Mouse (Mus musculus) heart, embryonic 15.5 days (tissue): Measurements from ENCODE around the gene BC029722. TPM values are rescaled to one million over a fixed set of nuclear protein-coding genes. Genes with fewer than 3 reads are reported as not detected.
"Not testable (repeated sequence)": the region's sequence is repeated elsewhere in the genome, so short reads cannot be mapped to it uniquely, and the experiment has no call there.

Experiments
- ATAC-seq: fragments of 200-750 bp; cut with Nextera tagmentation; replicated peaks from 2 replicates; pipeline ENCODE4 v1.8.0; 2017; ENCODE audit warnings: low read depth, moderate TSS enrichment; ENCODE audit not compliant: insufficient number of reproducible peaks, insufficient read depth, low FRiP score
- H3K27ac ChIP-seq: fragments of 300-500 bp; sonication (generic); 2 replicates; pipeline ENCODE4 v1.5.1; 2015; ENCODE audit warnings: mild to moderate bottlenecking, inconsistent platforms
- H3K27me3 ChIP-seq: fragments of 300-500 bp; sonication (generic); 2 replicates; pipeline ENCODE4 v1.6.1; 2015; ENCODE audit warnings: inconsistent platforms
- H3K36me3 ChIP-seq: fragments of 300-500 bp; sonication (generic); 2 replicates; pipeline ENCODE4 v1.6.1; 2015; ENCODE audit warnings: mild to moderate bottlenecking, inconsistent platforms
- H3K4me1 ChIP-seq: fragments of 300-500 bp; sonication (generic); replicated peaks from 2 replicates; pipeline ENCODE4 v1.6.1; 2015; ENCODE audit warnings: inconsistent platforms
- H3K4me2 ChIP-seq: fragments of 300-500 bp; sonication (generic); 2 replicates; pipeline ENCODE4 v1.6.1; 2015; ENCODE audit warnings: inconsistent platforms, mild to moderate bottlenecking, moderate library complexity
- H3K4me3 ChIP-seq: fragments of 300-500 bp; sonication (generic); 2 replicates; pipeline ENCODE4 v1.5.1; 2015; ENCODE audit warnings: mild to moderate bottlenecking, inconsistent platforms
- H3K9ac ChIP-seq: fragments of 300-500 bp; sonication (generic); 2 replicates; pipeline ENCODE4 v1.6.1; 2015; ENCODE audit warnings: mild to moderate bottlenecking, inconsistent platforms
- H3K9me3 ChIP-seq: fragments of 300-500 bp; sonication (generic); replicated peaks from 2 replicates; pipeline ENCODE4 v1.6.1; 2016; ENCODE audit warnings: inconsistent platforms
- WGBS: fragments of 180-500 bp; shearing (Covaris S2); methylation state at CpG from one replicate; pipeline ENCODE4 v1.1.7; 2015; ENCODE audit warnings: mixed read lengths; 5-methylcytosine and 5-hydroxymethylcytosine counted together
- polyA plus RNA-seq: library from polyadenylated mRNA; unstranded; fragments of >200 nt; fragmentation: Nextera tagmentation; extraction: Ambion mirVana; gene quantifications from 2 replicates; pipeline ENCODE4 v1.2.1, GENCODE M21; 2015

BC029722 gene
- polyA plus RNA-seq, 1 experiment from 2014 or later: 14.8 TPM

GRCm38 (mm10) chr2:155837961-155838360, 18.7 kb upstream of the BC029722 start:
- H3K4me3 ChIP-seq: no peak overlapping the region
- no peak for ATAC-seq
- no peak overlapping the region for H3K9ac ChIP-seq
- 50% methylated on average over 3 of the region's 3 CpGs for WGBS
- peaks cover 11% of the 10 kb centered on the region for H3K27me3 ChIP-seq
- H3K4me1 ChIP-seq: no peaks in the 10 kb centered on the region
- no peaks in the 10 kb centered on the region for H3K9me3 ChIP-seq
- H3K27ac ChIP-seq: no peak overlapping the region
- H3K36me3 ChIP-seq: no peaks in the 10 kb centered on the region
- H3K4me2 ChIP-seq: no peak overlapping the region

GRCm38 (mm10) chr2:155834732-155835131, 15.5 kb upstream of the BC029722 start, which contains the start of gene Fam83c:
Gene Fam83c, minus strand, starts transcription at chr2:155834854.
- ATAC-seq: no peak
- WGBS: 57% methylated on average over 9 of the region's 9 CpGs
- H3K9me3 ChIP-seq: no peaks in the 10 kb centered on the region
- no peak within 1 kb of the TSS for H3K9ac ChIP-seq
- H3K27me3 ChIP-seq: peaks cover 11% of the 10 kb centered on the region; the same call in 1 of the 2 replicates
- H3K4me3 ChIP-seq: no peak within 1 kb of the TSS
- H3K4me1 ChIP-seq: no peaks in the 10 kb centered on the region
- H3K27ac ChIP-seq: no peak within 1 kb of the TSS
- no peaks in the 10 kb centered on the region for H3K36me3 ChIP-seq
- H3K4me2 ChIP-seq: no peak within 1 kb of the TSS

DNA sequence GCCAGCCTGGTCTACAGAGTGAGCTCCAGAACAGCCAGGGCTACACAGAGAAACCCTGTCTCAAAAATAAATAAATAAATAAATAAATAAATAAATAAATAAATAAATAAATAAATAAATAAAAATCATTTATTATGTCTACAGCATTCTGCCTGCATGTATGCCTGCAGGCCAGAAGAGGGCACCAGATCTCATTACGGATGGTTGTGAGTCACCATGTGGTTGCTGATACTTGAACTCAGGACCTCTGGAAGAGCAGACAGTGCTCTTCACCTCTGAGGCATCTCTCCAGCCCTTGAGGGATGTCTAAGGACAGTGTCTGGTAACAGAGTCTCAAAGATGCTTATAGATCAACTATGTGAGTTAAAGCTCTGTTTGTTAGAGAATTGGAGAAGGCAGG, 12.9 kb upstream of the BC029722 start:
- WGBS: 66% methylated on average over 1 of the region's 1 CpGs
- H3K4me3 ChIP-seq: not testable (repeated sequence)

DNA sequence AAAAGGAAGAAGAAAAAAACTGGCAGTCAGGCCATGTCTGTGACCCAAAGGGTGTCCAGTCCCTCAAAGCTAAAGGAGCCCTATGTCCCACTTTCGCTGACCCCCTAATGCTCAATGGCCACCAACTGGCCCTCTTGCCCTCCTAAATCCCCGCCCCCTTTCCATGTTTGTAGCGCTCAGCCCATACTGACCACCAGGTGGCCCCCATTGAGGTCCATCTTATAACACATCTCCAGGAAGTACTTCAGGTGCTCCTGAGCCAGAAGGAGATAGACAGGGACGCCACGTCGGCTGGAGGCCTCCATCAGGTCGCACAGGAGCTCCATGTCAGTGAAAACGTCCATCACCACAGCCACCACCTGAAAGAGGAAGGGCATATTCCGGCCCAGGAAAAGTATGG, 12.1 kb upstream of the BC029722 start:
- H3K4me1 ChIP-seq: peaks cover 7% of the 10 kb centered on the region
- WGBS: 46% methylated on average over 9 of the region's 9 CpGs

More for the DNA sequence above, 12.9 kb upstream of the BC029722 start:
- not testable (repeated sequence) for H3K9ac ChIP-seq, H3K27ac ChIP-seq, H3K36me3 ChIP-seq, H3K4me2 ChIP-seq, H3K9me3 ChIP-seq, ATAC-seq, H3K4me1 ChIP-seq
- peaks cover 11% of the 10 kb centered on the region; the same call in 1 of the 2 replicates for H3K27me3 ChIP-seq

DNA sequence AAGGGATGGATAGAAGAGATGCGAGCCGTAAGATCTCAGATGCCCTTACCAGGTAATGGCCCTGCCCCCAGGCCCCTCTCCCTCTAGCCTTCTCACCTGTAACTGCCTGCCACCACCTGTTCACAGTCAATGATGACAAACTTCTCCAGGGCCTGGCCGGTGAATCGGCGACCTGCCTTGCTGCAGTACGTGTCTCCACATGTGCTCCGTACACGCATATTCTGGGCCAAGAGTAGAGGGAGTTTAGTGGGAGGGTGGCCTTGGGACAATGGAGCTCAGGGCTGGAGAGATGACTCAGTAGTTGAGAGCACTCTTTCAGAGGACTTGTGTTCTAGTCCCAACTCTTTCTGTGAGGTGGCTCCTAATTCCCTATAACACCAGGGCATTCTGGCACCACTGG, 11.6 kb upstream of the BC029722 start:
- Histone ChIP-seq H3K27ac (no peak overlapping the region), H3K36me3 (no peaks in the 10 kb centered on the region), H3K27me3 (peaks cover 11% of the 10 kb centered on the region; the same call in 1 of the 2 replicates), H3K9ac (no peak overlapping the region), H3K4me2 (no peak overlapping the region), H3K4me3 (no peak overlapping the region), H3K4me1 (peaks cover 7% of the 10 kb centered on the region), H3K9me3 (no peaks in the 10 kb centered on the region)
- WGBS: 87% methylated on average over 8 of the region's 8 CpGs
- no peak for ATAC-seq

More for the DNA sequence above, 12.1 kb upstream of the BC029722 start:
- Histone ChIP-seq H3K4me3 (no peak overlapping the region), H3K36me3 (no peaks in the 10 kb centered on the region), H3K4me2 (no peak overlapping the region), H3K9ac (no peak overlapping the region), H3K9me3 (no peaks in the 10 kb centered on the region), H3K27ac (no peak overlapping the region), H3K27me3 (peaks cover 11% of the 10 kb centered on the region; the same call in 1 of the 2 replicates)
- no peak for ATAC-seq

DNA sequence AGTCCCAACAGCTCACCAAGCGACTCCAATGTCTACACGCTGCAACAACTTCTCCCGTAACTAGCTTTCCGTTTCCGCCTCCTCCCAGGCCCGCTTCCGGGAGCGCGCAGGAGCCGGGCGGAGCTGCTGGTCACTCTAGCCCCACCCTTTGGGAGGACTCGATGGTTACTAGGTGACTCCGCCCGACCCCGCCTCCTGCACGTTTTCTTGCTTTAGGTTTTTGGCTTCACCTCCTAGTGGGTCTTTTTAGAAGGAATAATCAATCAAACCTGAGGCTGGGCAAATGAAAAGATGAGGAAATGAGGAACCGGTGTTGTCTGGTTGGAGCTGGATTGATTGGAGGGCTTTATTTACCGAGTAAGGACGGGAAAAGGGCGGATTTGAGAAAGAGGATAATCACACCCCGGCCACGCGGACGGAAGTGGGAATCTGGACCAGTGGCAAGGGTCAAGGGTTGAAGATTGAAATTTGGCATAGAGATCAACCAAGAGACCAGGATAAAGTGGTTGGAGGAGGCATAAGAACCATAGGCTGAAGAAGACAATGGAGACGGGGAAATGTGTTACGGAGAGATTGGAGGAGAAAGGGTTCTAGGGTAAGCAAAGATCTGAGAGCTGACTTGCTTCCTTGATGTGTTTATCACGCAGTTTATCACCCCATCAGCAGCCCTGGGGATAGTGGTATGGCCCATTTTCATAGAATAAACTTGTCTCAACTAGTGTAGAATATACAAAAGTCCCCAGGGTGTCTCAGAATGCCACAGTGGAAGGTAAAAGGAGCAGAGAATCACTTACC, 7.6 kb upstream of the BC029722 start, which contains the start of gene Eif6:
Eif6 (minus strand) TSS at position 296 of the 795 bp plus-strand sequence.
- peak within 1 kb of the TSS; percentile 91 for H3K4me3 ChIP-seq
- H3K27me3 ChIP-seq: no peaks in the 10 kb centered on the region
- 3% methylated on average over 27 of the region's 27 CpGs for WGBS
- H3K27ac ChIP-seq: peak within 1 kb of the TSS; percentile 85
- ATAC-seq: peak; percentile 93
- H3K36me3 ChIP-seq: peaks cover 22% of the 10 kb centered on the region
- peak within 1 kb of the TSS; percentile 92 for H3K4me2 ChIP-seq
- peaks cover 15% of the 10 kb centered on the region for H3K4me1 ChIP-seq
- peak within 1 kb of the TSS; percentile 89 for H3K9ac ChIP-seq
- H3K9me3 ChIP-seq: no peaks in the 10 kb centered on the region

DNA sequence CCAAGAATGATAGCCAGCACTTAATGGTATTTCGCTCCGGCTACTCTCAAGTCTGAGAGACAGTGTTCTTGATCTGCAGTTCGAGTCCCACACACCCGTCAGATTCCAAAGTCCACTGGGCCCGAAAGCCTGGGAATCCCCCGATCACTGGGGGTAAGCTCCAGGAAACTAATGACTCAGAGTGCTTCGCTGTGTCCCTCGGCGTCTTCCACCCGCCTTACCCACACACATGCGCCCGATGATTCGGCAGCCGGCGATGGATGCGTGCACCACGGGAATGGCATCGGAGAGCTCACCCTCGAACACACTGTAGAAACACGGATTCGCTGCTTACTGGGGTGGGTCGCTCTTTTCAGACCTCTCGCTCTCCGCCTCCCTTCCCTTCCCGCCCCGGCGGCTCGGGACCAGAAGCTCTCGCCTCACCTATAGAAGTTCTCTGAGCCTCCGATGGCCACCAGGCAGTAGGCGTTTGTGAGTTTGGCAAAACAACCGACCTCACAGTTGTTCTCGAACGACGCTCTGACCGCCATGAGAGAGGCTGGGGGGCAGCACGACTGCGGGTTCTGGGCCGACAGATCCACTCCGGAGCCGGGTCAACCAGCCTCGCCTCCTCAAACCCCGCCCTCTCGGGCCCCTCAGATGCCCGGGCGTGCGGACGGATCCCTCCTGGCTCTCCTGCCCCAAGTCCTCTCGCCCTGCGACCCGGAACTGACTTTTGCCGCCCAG, 6.8 kb upstream of the BC029722 start:
- 2% methylated on average over 52 of the region's 52 CpGs for WGBS

GRCm38 (mm10) chr2:155823722-155824121, 4.5 kb upstream of the BC029722 start:
- H3K27ac ChIP-seq: no peak overlapping the region
- H3K4me1 ChIP-seq: peaks cover 21% of the 10 kb centered on the region
- H3K36me3 ChIP-seq: peaks cover 33% of the 10 kb centered on the region
- WGBS: 91% methylated on average over 8 of the region's 8 CpGs
- H3K4me2 ChIP-seq: no peak overlapping the region
- H3K9ac ChIP-seq: no peak overlapping the region
- H3K4me3 ChIP-seq: no peak overlapping the region
- ATAC-seq: no peak
- H3K27me3 ChIP-seq: no peaks in the 10 kb centered on the region
- H3K9me3 ChIP-seq: no peaks in the 10 kb centered on the region

More for the DNA sequence above, 6.8 kb upstream of the BC029722 start:
- no peaks in the 10 kb centered on the region for H3K27me3 ChIP-seq
- ATAC-seq: peak; percentile 51
- H3K4me3 ChIP-seq: peak overlapping the region; percentile 91
- H3K9me3 ChIP-seq: no peaks in the 10 kb centered on the region
- peak overlapping the region; percentile 92 for H3K4me2 ChIP-seq
- peaks cover 15% of the 10 kb centered on the region for H3K4me1 ChIP-seq
- H3K27ac ChIP-seq: peak overlapping the region; percentile 85
- peaks cover 25% of the 10 kb centered on the region for H3K36me3 ChIP-seq
- H3K9ac ChIP-seq: peak overlapping the region; percentile 89

- Histone ChIP-seq H3K27ac (no peak overlapping the region), H3K9me3 (no peaks in the 10 kb centered on the region), H3K27me3 (no peaks in the 10 kb centered on the region), H3K9ac (no peak overlapping the region), H3K36me3 (peaks cover 33% of the 10 kb centered on the region), H3K4me3 (no peak overlapping the region), H3K4me2 (no peak overlapping the region), H3K4me1 (peaks cover 21% of the 10 kb centered on the region)
- ATAC-seq: no peak
- 89% methylated on average over 5 of the region's 5 CpGs for WGBS
These were observed 1.6 kb upstream of the BC029722 start for GRCm38 (mm10) chr2:155820779-155821178.

DNA sequence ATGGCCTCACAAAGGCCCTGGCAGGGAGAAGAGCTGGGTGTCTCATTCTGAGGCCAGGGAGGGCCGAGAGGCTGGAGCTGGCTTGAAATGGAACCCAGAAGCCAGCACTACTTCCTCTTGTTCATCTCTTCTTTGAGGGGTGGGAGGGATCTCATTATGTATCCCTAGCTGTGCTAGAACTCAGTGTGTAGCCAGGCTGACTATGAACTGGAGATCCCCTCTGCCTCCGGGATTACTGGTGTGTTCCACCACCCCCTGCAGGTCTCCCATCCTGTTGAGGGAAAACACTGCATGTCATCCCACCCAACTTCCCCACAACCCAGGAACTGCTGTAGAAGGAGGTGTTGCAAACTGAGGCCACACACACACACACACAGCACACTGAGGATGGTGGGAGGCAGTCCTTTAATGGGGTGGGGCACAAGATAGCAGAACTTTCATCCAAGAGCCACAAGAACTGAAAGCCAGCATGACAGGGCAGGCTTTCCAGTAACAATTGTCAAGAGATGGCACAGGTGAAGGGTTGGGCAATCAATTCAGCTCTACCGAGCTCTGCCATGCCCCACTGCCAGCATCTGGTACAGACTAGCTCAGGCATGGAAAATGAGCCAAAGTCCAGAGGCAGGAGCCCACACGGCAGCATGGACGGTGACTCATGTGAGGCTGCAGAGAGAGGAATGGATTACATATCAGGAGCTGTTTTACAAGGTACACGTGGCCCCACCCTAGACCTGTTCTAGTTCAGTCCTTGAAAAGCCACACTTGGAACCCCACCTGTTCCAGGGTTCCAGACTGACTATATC, 424 bp upstream of the BC029722 start:
- WGBS: 57% methylated on average over 6 of the region's 6 CpGs
- peaks cover 33% of the 10 kb centered on the region for H3K36me3 ChIP-seq
- H3K9me3 ChIP-seq: no peaks in the 10 kb centered on the region
- H3K4me3 ChIP-seq: peak overlapping the region; percentile 90
- H3K27me3 ChIP-seq: no peaks in the 10 kb centered on the region
- peaks cover 14% of the 10 kb centered on the region for H3K4me1 ChIP-seq
- no peak for ATAC-seq
- H3K9ac ChIP-seq: peak overlapping the region; percentile 87
- peak overlapping the region; percentile 84 for H3K4me2 ChIP-seq
- peak overlapping the region; percentile 86 for H3K27ac ChIP-seq
